Mouse (Mus musculus): ENCODE results near the gene Ppp1cb.

GRCm38 (mm10) chr5:32435612-32436011, 23.0 kb upstream of the Ppp1cb start:
- TF ChIP-seq CTCF (conservative IDR thresholded peaks at IDR 0.05; ENCODE audit: low read length) (no peak), NANOG (IDR thresholded peaks at IDR 0.05; ENCODE audit: borderline replicate concordance, low read length) (no peak), POU5F1 (IDR thresholded peaks at IDR 0.05; ENCODE audit: borderline replicate concordance, low read length) (no peak)
